Mouse (Mus musculus) hindlimb bud, embryonic 11.5 days (tissue): Measurements from ENCODE around the gene Bphl.
A peak's percentile ranks its signal among the peaks of the same experiment; 100 is the strongest.

Source experiments
- DNase-seq: peaks from one replicate; pipeline ENCODE4 v3.0.0-alpha.2; 2012; ENCODE audit warnings: low read depth, low spot score; ENCODE audit errors: extremely low spot score

Gene Bphl

DNA sequence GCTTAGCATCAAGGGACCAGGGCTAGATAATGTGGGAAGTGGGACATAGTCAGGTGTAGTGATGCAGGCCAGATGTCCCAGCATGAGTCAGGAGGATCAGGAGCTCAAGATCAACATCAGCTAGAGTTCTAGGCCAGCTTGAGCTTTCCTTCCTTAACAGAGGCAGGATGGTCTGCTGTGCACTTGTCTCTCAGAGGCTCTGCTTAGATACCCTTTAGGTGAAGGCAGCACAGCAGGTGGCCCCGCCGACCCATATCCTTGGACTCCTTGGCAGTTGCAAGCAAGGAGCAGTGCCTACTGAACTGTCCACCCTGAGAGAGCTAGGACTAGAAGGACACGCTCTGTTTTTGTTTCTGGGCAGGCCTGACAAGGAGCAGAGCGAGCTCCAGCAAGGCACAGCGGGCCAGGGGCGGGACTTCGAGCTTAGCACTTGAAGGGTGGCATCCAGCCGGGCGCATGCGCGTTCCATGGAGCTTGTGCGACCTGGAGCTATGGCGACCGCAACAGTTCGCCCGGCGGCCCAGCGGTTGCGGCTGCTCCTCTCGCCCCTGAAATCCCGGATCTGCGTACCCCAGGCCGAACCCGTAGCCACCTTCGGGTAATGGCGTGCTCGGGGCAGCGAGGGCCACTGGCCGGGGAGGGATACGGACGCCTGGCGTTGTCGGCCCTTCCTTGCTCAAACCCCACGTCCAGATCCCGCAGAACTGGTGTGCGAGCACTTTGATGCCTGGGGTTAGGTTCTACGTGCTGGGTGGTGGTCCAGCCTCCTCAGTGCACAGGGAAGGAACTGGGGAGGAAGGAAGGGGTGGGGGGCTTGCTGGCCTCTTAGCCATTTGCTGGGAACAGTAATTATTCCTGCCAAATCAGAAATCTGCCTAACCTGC is at the start of gene Bphl:
TSS of gene Bphl (plus strand) at position 426 of the 884 bp plus-strand sequence.
- peak; percentile 73 for DNase-seq

DNA sequence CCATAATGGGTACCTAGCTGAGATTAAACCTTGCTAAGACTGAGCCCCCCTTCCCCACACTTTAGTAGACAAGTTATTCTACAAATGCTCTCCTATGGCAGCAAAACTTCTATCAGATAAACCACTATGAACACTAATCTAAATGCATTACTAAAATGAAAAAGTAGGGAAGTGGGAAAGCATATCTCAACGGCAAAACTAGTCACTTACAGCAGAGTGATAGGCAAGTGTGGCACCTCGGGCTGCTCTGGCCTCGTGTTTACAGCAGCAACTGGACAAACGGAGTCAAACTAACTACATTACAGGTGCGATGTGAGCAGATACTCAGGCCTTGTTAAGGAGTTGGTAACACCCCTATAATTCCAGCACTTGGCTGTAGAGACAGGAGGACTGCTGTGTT is 47.8 kb upstream of the Bphl start:
- DNase-seq = no peak

DNA sequence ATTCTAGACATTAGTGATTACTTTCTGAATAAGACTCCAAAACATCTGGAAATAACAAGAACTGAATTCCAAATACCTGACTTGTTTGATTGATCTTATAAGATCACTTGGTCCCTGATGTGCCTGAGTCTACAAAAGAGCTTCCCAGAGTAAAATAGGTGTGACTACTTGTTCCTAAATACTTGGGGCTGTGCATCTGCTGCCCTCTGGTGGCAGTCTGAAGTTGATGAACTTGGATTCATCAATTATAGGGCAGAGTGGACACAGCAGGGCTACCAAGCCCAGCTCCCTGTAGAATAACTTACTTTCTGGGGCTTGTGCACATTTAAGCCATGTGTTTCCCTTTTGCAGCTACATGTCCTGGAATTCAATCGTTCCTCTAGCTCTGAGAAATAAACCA is 42.2 kb upstream of the Bphl start:
- DNase-seq = peak; percentile 63

DNA sequence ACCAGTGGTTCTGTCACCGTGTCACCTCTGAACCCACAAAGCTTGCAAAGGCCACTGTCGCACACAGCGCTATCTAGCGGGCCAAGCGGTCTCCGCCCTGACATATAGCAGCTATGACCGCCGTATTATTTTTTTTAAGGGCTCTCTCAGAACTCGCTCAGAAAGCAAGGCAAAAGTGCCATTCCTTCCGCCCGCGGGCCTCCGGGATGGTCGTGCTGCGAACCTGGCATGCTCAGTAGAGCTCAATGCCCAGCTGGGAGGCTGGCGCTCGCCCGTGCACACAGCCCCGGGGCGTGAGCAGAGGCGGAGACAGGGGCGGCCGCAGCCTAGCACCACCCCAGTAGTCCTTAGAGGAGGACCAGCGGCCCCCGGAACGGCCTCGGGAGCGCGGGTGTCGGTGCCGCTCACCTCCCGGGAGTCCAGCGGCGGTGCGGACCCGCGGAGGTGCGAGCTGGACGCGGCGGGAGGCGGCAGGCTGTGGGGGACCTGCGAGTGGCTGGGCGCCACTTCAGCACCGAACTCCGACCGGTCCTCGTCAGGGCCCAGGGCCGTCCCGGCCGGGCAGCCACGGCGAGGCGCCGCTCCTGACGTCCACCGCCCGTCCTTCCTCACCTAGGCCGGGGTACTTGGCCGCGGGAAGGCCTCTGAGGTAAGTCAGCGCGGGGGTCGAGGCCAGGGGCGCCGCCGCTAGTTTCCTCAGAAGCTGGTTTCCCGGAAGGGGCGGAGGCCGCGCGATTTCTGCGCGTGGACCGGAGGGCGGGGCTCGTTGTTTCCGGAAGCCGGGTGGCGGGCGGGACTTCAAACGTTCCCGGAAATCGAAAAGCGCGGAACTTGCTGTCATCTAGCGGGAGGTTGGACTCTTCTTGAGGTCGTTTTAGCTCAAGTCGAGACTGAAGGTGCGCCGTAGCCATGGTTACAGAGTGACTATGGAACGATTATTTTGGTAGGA is 35.1 kb upstream of the Bphl start, which contains the start of the genes Ripk1 and Serpinb6a:
TSS of gene Ripk1 (plus strand) at position 306 of the 949 bp plus-strand sequence.
TSS of gene Serpinb6a (minus strand) at position 737 of the 949 bp plus-strand sequence.
- DNase-seq = peak; percentile 37

DNA sequence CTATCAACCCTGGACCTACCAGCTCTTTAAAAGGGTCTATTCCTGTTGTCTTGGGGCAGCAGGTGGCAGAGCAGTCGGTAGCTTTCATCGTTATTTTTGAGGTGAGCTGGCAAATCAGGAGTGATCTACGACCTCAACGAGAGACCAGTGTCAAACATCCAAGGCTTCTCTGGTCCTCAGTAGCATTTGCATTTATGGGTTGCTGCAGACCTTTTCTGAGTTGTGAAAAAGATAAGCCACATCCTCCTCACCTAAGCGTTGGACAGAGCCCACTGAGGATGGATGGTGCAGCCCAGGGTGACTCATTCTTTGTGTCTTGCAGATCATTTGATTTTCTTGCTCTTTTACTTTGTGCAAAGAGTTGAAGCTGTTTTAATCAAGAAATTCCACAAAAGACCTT is 34.3 kb upstream of the Bphl start:
- DNase-seq = no peak

DNA sequence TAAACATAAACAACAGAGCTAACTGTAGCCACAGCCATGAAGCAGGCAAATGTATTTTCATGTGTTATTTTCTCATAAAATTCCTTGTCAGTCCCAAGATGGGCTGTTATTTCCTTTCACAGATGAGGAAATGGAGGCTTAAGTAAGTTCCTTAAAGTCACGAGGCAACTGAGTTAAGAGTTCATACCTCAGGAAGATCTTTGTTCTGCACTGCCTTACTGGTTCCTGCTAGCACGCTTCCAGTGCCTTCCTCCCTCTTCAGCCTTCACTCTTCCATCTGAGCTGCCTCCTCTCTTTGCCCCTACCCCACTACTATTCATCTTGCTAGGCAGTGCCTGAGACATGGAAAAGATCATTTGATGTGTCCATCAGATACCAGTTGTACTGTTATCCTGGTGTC is 30.2 kb upstream of the Bphl start:
- DNase-seq = no peak

DNA sequence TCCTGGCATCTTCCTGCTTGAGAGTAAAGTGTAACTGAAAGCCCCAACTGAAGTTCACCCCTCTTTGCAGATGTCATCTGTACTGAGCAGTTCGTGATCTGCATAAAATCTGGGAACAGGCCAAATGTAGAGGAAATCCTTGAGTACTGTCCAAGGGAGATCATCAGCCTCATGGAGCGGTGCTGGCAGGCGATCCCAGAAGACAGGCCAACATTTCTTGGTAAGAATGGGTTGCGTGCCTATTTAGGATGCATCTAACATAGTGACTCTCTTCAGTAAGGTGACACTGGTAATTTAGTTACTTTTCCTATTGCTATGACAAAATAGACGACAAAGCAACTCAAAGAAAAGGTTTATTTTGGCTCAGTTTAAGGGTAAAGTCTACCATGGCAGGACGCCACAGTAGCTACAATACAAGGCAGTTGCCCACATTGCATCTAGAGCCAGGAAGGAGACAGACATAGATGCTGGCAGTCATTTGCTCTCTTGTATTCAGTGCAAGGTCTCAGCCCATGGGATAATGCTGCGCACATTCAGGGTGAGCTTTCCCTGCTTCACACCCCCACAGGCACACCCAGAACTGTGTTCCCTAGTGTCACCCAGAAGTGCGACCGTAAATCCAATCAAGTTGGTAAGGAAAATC is 20.3 kb upstream of the Bphl start:
- DNase-seq = no peak

DNA sequence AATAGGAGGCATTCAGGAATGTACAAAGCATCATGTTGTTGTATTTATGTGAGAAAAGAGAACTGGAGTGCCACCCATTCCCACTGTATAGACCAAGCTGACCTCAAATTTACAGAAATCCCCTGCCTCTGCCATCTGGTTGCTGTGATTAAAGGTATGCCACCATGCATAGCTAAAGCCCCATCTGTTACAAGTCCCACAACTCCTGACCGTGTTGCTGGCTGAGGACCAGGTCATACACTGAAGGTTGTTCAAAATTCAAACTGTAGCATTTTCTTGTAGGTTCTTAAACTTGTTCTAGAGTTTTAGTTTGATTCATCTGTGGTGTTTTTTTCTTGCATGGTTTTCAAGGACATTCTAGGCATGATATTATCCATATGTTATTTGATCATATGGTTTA is 18.9 kb upstream of the Bphl start:
- DNase-seq = no peak

DNA sequence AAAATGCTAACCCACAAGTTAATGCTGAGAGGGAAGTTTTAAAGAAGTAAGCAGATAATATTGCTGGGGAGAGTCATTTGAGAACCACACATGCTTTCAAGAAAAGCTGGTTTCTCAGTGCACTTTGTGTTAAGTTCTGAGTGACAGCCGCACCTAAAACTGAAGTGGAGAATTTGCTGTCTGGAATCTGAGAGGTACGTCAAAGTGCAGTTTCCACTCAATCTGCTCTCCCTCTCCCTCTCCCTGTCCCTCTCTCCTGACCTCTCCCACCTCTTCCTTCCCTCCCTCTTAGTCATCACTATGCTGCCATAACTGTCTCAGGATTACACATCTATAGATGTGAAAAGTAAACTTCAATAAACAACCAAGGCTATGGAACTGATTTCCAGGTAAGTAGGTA is 15.4 kb upstream of the Bphl start:
- DNase-seq = no peak

DNA sequence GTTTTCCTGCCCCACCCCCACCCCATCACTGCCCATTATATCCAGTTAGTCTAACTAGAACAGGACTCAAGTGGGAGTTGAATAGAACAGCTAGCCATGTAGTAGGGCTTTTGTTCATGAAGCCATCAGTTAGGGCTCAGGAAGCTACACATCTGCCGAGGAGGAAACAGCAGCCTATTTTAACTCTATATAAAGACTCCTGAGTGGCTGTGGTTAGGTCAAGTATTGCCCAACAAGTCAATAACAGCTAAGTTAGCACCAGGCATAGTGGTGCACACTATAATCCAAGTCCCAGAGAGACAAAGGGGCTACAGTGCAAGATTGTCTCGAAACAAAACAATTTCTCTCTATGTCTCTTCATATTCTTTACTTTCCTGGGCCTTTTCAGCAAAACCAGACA is 5.4 kb upstream of the Bphl start:
- no peak for DNase-seq

DNA sequence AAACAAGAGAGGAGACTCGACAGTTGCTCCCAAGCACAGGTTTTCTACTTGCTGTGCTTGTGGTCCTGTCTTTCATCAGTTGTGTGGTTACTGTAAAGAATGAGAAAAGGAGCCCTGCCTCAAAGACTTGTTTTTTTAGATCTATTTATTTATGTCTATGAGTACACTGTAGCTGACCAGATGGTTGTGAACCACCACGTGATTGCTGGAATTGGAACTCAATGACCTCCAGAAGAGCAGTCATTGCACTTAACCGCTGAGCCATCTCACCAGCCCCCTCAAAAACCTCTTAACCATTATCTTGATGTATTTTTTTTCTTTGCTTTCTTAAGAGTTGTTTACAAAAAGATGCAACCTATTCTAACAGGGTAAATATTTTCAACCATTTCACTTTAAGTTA is 2.0 kb upstream of the Bphl start:
- no peak for DNase-seq

DNA sequence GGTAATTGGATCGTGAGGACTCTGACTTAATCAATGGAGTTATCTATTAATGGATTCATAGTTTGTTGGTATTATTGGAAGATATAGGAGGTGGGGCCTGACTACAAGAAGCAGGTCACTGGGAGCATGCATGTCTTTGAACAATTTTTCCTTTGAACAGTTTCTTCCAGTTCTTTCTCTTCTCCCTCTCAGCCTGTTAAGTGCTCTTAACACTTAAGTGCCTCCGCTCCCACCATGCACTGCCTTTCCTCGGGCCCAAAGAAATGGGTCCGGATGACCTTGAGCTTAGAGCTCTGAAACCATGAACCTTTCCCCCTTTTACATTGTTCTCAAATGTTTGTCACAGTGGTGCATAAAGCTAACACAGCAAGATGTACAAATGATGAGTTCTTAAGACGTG is 671 bp upstream of the Bphl start:
- DNase-seq = no peak

DNA sequence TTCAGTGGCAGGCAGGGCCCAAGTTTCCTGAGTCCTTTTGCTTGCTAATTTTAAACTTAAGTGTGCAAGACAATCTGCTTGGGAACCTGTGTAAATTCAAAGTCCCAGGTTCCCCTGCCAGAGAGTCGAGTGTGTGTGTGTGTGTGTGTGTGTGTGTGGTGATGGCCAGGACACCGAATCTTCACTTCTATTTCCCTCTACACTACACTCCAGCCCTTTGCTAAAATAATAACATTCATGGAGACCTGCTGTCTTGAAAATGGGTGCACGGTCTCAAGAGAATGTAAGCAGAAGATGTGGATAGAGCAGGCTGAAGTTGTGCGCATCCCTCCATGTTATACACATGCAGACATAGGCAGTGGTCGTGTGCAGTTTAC is 647 bp downstream of the Bphl start:
- DNase-seq = no peak

DNA sequence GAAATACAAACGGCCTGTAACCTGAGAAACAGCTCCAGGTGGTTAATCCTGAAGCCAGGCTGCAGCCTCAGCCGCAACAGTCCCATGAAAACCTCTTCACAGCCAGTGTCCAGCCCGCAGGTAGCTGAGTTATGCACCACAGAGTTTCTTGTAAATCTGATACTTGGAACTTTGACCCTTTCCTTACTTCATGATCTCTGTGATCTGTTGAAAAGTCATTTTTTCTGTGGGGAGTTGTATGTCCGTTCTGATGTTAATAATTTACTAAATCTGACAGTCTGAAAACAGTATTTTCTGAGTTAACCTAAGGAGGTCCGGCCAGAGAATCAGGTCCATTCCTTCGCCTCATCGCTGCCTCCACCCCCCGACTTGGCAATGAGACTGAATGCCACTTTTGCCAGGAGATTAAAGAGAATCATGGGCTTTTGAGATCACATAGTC is 1.5 kb downstream of the Bphl start:
- no peak for DNase-seq

DNA sequence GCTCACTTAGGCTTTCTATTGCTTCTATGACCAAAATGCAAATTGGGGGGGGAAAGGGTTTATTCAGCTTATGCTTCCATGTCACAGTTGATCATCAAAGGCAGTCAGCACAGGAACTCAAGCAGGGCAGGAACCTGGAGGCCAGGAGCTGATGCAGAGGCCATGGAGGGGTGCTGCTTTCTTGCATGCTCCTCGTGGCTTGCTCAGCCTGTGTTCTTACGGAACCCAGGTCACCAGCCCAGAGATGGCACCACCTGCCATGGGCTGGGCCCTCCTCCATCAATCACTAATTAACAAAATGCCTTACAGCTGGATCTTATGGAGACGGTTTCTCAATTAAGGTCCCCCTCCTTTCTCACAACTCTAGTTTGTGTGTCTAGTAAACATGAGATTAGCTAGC is 2.7 kb downstream of the Bphl start:
- DNase-seq = no peak

DNA sequence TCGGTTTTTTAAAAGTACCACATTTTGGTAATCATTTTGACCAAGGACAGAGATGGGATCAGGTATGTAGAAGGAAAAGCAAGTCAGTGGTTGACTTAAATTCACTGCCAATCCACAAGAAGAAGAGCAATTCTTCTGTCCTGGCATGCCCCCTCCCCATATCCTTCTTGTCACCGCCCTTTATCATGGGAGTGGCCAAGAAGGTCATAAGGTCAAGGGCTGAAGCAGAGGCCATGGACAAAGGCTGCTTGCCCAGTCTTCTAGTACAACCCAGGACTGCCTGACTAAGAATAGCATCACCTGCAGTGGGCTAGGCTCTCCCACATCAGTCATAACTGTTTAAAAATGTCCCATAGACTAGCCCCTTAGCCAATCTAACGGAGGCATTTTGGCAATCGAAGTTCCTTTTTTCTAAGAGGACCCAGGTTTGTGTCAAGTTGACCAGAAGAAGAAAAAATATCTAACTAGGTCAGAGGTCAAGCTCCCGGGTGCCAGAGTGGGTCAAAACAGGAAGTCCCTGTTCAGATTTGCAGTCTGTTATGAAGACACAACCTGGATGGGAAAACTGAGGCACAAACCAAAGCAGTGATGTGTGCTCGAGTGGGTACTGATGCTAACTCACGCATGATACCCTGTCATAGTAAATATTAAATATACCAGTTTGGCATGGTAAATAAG is 6.5 kb downstream of the Bphl start:
- no peak for DNase-seq

DNA sequence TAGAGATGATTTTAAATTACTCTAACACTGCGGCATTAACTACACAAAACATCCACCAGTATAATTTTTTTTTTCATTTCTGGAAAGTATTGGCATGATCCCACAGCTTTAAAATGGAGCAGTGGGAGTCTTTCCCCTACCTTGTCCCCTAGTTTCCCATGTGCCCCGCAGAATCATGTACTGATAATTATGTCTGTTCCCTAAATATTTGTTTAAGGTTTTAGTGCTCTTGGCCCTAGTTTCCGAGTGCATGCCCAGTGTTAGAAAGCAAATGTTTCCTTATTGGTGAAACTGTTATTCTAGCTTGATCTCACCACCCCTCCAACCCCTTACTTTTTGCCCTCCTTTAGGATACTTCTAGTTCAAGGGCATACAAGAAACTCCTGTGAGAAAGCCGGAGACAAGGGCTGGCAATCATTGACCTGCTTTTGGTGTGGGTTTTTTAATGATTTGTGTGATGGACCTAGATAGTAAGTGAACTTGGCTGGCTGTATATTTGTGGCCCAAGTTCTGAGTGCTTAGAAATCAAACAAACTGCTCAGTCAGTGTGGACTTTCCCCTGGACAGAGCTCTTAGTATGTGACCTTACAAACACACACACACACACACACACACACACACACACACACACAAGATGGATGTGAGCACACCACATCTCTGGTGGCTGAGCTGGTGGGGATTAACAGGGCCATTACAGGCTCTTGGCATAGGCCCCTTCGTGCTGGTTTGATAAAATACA is 8.3 kb downstream of the Bphl start:
- DNase-seq = no peak

DNA sequence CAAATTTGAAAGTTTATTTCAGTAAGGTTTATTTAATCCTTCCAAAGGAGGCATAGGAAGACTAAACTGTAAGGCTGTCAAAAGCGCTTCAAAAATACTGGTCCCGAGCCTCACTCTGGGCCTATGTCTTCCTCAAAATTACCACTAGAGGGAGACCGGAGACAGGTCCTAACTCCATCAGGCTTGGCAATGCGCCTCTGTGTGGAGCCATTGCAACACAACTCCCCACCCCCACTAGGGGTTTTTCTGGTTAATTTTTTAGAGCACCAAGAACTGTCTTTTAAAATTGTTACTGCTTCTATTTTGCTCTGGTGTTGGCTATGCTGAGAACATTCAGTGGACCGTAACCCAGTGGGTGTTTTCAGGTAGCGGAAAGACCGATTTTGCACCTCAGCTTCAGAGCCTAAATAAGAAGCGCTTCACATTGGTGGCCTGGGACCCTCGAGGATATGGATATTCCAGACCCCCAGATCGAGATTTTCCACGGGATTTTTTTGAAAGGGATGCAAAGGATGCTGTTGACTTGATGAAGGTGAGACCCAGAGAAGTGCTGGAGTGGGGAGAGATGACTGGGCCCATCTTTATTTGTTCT is 9.1 kb downstream of the Bphl start:
- DNase-seq = peak; percentile 46

DNA sequence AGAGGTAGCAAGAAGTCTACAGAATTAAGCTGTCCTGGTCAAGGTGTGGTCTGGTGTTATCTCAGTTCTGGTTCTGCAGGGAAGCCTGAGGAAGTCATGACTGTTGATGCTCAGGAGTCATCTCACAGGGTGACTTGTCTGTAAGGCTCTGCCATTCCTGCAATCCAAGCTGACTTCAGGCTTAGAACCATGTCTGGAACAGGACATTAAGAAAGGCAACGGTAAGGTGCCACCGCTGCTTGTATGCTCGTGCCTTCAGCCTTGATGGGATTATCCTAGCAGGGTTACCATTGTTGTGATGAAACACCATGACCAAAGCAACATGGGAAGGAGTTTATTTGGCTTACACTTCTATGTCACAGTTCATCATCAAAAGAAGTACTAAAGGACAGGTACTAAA is 10.1 kb downstream of the Bphl start:
- DNase-seq = no peak

DNA sequence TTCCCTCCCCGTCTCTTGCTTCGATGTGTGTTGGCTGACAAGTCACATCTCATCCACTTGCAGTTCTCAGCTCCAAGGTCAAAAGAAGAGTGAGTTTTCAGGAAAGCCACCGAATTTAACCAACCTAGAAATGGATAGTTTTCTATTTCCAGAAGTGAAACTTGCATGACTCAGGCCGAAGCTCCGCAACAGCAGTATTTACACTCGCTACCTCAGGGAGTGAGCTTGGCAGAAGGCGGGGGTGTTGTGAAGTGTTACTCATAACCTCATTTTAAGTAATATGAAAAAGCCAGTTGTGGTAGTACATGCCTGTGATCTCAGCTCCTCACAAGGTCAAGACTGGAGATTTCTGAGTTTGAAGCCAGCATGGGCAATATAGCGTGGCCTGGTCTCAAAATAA is 13.1 kb downstream of the Bphl start:
- DNase-seq = no peak
